Mouse (Mus musculus) left cerebral cortex, postnatal 10 days (tissue): ENCODE results near the gene Dock2. TPM values are rescaled to one million over a fixed set of nuclear protein-coding genes. Genes with fewer than 3 reads are reported as not detected.
"Not testable (repeated sequence)": the region's sequence is repeated elsewhere in the genome, so short reads cannot be mapped to it uniquely, and the experiment has no call there.

Experiments
- DNase-seq, 2 experiments: peaks; one replicate each; pipeline ENCODE4 v3.0.0; 2021 to 2022; ENCODE audit warnings: low spot score in 2 of 2, mixed read lengths in 1 of 2; ENCODE audit errors: extremely low spot score in 1 of 2
- intact Hi-C: fragments of 180-260 bp; cut with DNase I; formaldehyde crosslinking; loops from one replicate; pipeline ENCODE4 v1.15.1; 2025
- total RNA-seq, 2 experiments: library from RNA; stranded (reverse); gene quantifications; 2 replicates each; pipeline ENCODE4 v1.2.3; 2021

Dock2 gene
- total RNA-seq, 2 experiments from 2014 or later: 3.5 to 3.6 TPM

- peak; percentile 20 to 26 for DNase-seq
- intact Hi-C loops: no loop called here
Observed at GRCm38 (mm10) chr11:34276363-34277046, 507.2 kb downstream of the Dock2 start.

- intact Hi-C loops: no loop called here
- peak in 1 of 2 experiments; percentile 27 for DNase-seq
Observed at GRCm38 (mm10) chr11:34275941-34276340, 507.8 kb downstream of the Dock2 start.

GRCm38 (mm10) chr11:34272016-34272415 lies 511.7 kb downstream of the Dock2 start:
- intact Hi-C loops: no loop called here
- DNase-seq: peak; percentile 23 to 31

DNA sequence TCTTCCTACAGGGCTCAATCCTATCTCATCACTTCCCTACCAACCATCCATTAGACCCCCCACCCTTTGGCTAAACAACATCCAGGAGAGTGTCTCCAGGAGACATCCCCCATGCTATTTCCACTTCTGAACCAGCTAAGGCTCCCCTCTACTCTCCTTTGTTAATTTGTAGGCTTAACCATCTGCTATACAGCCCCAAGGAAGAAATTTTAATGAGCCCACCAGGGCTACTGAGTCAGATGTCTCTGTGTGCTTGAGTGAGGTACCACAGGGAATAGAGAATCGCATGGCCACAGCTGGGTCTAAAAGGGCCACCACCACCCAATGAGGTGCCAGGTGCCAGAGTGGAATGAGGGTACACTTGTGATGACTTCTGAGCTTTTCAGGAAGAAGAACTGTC lies 519.6 kb downstream of the Dock2 start:
- intact Hi-C loops: no loop called here
- DNase-seq: no peak

DNA sequence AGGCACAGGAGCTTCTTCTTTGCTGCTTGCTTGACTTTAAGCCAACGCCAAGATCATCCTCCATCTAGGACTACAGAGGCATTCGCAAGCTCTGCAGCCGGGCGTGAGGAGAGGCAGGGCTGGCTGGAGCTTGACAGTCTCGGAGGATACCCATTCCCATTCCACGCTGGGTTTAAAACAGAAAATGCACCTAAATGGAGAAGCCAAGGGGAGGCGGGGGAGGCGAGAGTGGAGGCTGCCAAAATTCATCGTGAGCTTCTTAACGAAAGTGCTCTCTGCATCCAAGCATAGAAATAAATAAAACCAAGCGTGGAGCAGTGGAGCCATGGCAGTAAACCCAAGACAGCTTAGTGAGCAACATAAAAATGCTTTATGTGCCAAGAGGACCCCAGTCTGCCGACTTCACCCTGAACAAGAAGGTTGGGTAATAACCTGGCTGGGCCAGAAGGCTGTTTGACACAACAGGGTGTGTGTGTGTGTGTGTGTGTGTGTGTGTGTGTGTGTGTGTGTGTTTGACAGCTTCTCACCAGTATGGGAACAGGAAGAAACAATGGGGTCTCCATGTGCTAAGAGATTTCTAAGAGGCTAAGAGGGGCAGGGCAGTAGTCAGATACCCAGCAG lies 524.7 kb downstream of the Dock2 start:
- intact Hi-C loops: no loop called here
- DNase-seq: peak; percentile 27 to 36

GRCm38 (mm10) chr11:34257548-34258189 lies 526.0 kb downstream of the Dock2 start:
- DNase-seq: no peak
- intact Hi-C loops: no loop called here

GRCm38 (mm10) chr11:34242979-34243378 lies 540.7 kb downstream of the Dock2 start:
- intact Hi-C loops: no loop called here
- no peak for DNase-seq

GRCm38 (mm10) chr11:34240252-34240651 lies 543.4 kb downstream of the Dock2 start:
- DNase-seq: no peak
- intact Hi-C loops: no loop called here

DNA sequence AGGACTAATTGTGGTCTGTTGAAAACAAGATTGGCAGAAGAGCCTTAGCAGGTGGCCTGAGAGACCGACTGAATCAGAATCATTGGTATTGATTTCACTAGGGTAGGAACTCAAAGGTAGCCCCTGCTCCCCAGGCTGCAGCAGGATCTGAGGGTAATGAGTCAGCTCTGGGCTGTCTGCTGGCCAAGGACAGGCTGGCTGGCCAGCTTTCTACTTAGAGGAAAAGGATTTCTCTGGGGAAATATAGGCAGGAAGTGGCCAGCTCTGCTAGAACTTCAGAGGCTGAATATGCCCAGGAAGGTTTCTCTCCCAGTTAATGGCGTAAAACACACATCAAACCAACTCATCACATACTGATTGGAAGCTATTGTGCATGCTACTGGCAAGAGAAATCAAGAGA lies 544.0 kb downstream of the Dock2 start:
- intact Hi-C loops: no loop called here

DNA sequence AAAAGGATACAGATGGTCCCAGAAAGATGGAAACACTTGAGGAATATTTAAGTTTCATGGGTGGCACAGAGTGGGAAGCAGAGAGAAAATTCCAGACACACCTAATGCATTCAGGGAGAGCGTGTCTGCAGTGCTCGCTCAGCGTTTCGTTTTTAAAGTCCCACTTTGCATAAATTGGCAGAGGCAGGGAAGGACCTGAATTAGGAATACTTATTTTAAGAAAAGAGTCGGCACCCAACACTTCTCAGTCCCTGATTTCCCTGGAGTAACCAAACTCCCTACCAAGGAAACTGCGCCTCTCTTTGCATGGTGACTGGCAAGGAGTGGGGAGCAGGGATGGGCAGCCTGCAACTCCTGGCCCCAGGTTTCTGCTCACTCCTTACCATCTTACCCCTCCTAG lies 546.8 kb downstream of the Dock2 start:
- DNase-seq: no peak
- intact Hi-C loops: no loop called here

More for the DNA sequence above, 544.0 kb downstream of the Dock2 start:
- DNase-seq: no peak

GRCm38 (mm10) chr11:34236091-34236759 lies 547.5 kb downstream of the Dock2 start:
- DNase-seq: no peak
- intact Hi-C loops: no loop called here

GRCm38 (mm10) chr11:34228758-34229364 lies 554.8 kb downstream of the Dock2 start:
- DNase-seq: peak; percentile 50 to 72
- intact Hi-C loops: loop anchor here (2.0 kb wide), 1 partner anchor 586 kb away; no protein-coding TSS in a partner anchor

GRCm38 (mm10) chr11:34227180-34227579 lies 556.5 kb downstream of the Dock2 start:
- intact Hi-C loops: no loop called here
- no peak for DNase-seq

GRCm38 (mm10) chr11:34220596-34220995 lies 563.1 kb downstream of the Dock2 start:
- intact Hi-C loops, DNase-seq: not testable (repeated sequence)

- intact Hi-C loops: loop anchor here (2.0 to 10.0 kb wide), 4 partner anchors 62 to 481 kb away; no protein-coding TSS in a partner anchor
- peak; percentile 47 to 66 for DNase-seq
Observed at GRCm38 (mm10) chr11:34212853-34213252, 570.8 kb downstream of the Dock2 start.

GRCm38 (mm10) chr11:34207989-34208388 lies 575.7 kb downstream of the Dock2 start, which contains the start of gene Foxi1:
TSS of gene Foxi1 (minus strand) at chr11:34208089.
- intact Hi-C loops: no loop called here
- no peak for DNase-seq

DNA sequence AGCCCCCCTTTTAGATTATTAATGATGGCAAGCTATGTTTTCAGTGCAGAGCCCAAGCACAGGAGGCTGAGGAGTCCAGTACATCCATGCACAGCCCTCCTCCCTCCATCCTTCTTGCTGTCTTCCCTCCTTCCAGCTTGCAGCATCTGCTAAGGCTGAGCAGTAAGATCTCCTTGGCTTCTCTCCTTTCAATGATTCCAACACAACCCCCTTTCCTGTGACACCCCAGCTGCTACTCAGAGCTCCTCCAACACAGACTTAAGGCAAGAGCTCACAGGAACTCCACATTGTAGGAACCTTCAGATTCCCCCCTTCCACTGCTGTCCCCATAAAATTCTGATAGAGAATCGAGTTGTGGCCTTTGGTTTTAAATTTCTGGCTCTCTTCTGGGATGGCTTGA lies 580.9 kb downstream of the Dock2 start:
- intact Hi-C loops: no loop called here
- DNase-seq: peak in 1 of 2 experiments; percentile 14

- DNase-seq: no peak
- intact Hi-C loops: no loop called here
Observed at GRCm38 (mm10) chr11:34195142-34195541, 588.5 kb downstream of the Dock2 start.
